Mouse (Mus musculus) heart, postnatal 0 days (tissue): ENCODE results near the gene Agtr1a. TPM values are rescaled to one million over a fixed set of nuclear protein-coding genes. Genes with fewer than 3 reads are reported as not detected.

Source experiments
- ATAC-seq: fragments of 200-750 bp; cut with Nextera tagmentation; 2 replicates; pipeline ENCODE4 v1.8.0; 2017; ENCODE audit warnings: low read depth, moderate number of reproducible peaks, moderate library complexity; ENCODE audit not compliant: insufficient read depth
- DNase-seq: peaks from one replicate; pipeline ENCODE4 v3.0.0-alpha.2; 2016; ENCODE audit warnings: low spot score
- H3K27ac ChIP-seq: fragments of 300-500 bp; sonication (generic); 2 replicates; pipeline ENCODE4 v1.5.1; 2014; ENCODE audit warnings: low read depth, mild to moderate bottlenecking
- H3K27me3 ChIP-seq: fragments of 300-500 bp; sonication (generic); 2 replicates; pipeline ENCODE4 v1.6.1; 2014; ENCODE audit warnings: low read length, mixed read lengths; ENCODE audit not compliant: control insufficient read depth, insufficient read depth
- H3K36me3 ChIP-seq: fragments of 300-500 bp; sonication (generic); replicated peaks from 2 replicates; pipeline ENCODE4 v1.6.1; 2014; ENCODE audit warnings: low read length, mixed read lengths; ENCODE audit not compliant: control insufficient read depth, insufficient read depth
- H3K4me1 ChIP-seq: fragments of 300-500 bp; sonication (generic); 2 replicates; pipeline ENCODE4 v1.6.1; 2014; ENCODE audit warnings: antibody characterized with exemption; ENCODE audit not compliant: control insufficient read depth, insufficient read depth
- H3K4me2 ChIP-seq: fragments of 300-500 bp; sonication (generic); 2 replicates; pipeline ENCODE4 v1.6.1; 2014; ENCODE audit warnings: low read depth, mild to moderate bottlenecking, low read length, moderate library complexity
- H3K4me3 ChIP-seq: fragments of 300-500 bp; sonication (generic); 2 replicates; pipeline ENCODE4 v1.5.1; 2014; ENCODE audit warnings: low read depth, low read length
- H3K9ac ChIP-seq: fragments of 300-500 bp; sonication (generic); replicated peaks from 2 replicates; pipeline ENCODE4 v1.6.1; 2014; ENCODE audit warnings: low read depth, low read length, mixed read lengths
- H3K9me3 ChIP-seq: fragments of 300-500 bp; sonication (generic); replicated peaks from 2 replicates; pipeline ENCODE4 v1.6.1; 2016; ENCODE audit warnings: low read length; ENCODE audit not compliant: control insufficient read depth
- CTCF ChIP-seq: IDR thresholded peaks from 2 replicates; pipeline ENCODE4 v1.5.1; 2016; ENCODE audit warnings: antibody characterized with exemption, control low read depth, low read depth
- EP300 ChIP-seq: IDR thresholded peaks from 2 replicates; pipeline ENCODE4 v1.6.1; 2016; ENCODE audit warnings: antibody characterized with exemption, low read depth
- WGBS: fragments of 180-500 bp; shearing (Covaris S2); extraction: QIAGEN DNeasy Blood & Tissue Kit; methylation state at CpG from one replicate; pipeline ENCODE4 v1.1.7; 2014; 5-methylcytosine and 5-hydroxymethylcytosine counted together
- polyA plus RNA-seq: library from polyadenylated mRNA; unstranded; fragments of >200 nt; fragmentation: Nextera tagmentation; extraction: Ambion mirVana; gene quantifications from 2 replicates; pipeline ENCODE4 v1.2.1, GENCODE M21; 2015
- total RNA-seq: library from RNA; depleted of rRNA; stranded (reverse); fragments of >200 nt; gene quantifications from 2 replicates; pipeline ENCODE4 v1.2.3, GENCODE M21; 2014; ENCODE audit warnings: low replicate concordance

Agtr1a gene
- total and polyA plus RNA-seq, 2 experiments from 2014 or later, result 23.5 to 25.9 TPM

DNA sequence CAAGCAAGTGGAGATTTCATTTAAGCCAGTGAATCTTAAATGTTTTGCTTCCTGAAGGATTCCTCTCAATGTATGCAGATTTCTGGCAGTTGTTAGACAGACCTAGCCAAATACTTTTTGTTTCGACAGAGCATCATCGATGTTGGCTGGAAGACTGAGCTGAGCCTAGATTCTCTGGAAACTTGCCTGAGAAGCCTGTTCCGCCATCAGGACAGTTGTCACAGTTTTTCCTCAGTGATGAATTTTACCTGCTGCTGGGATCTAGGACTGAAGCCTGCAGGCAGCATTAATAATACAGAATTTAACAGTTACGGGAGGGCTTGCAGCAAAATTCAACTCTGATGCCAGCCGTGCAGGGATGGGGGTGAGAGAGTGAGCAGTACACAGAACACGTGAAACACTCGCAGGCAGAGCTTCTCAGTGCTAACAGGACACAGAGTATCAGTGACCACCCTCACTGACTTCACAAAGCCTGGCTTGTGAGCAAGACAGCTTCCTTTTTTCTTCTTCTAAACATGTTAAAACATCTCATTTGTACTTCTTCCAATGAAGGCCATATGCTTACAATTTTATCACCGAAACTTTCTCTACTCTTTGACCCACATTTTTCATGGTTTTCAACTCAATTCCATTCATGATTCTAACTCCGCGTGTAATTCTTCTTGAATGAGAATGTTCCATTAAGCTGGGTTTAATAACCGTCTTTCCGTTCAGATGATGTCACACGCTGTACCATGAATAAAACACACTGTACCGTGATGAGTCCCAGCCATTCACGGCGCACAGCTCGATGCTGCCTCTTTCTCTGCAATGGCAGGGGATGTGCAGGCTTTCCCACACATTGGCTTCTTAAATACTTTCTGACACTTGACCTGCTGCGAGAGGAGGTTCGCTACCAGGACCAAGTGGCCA lies 6.0 kb downstream of the Agtr1a start:
- H3K27ac ChIP-seq, result peak overlapping the region; percentile 96; the same call in 1 of the 2 replicates
- ATAC-seq, result no peak
- no peak overlapping the region for H3K9ac ChIP-seq
- no peak overlapping the region for H3K4me2 ChIP-seq
- peaks cover 30% of the 10 kb centered on the region; the same call in 1 of the 2 replicates for H3K4me1 ChIP-seq
- peak; percentile 6 for DNase-seq
- no peaks in the 10 kb centered on the region for H3K9me3 ChIP-seq
- 75% methylated on average over 19 of the region's 19 CpGs for WGBS
- H3K36me3 ChIP-seq, result no peaks in the 10 kb centered on the region
- H3K4me3 ChIP-seq, result no peak overlapping the region
- no peaks in the 10 kb centered on the region for H3K27me3 ChIP-seq
- no peak for TF ChIP-seq EP300
- no peak for TF ChIP-seq CTCF

DNA sequence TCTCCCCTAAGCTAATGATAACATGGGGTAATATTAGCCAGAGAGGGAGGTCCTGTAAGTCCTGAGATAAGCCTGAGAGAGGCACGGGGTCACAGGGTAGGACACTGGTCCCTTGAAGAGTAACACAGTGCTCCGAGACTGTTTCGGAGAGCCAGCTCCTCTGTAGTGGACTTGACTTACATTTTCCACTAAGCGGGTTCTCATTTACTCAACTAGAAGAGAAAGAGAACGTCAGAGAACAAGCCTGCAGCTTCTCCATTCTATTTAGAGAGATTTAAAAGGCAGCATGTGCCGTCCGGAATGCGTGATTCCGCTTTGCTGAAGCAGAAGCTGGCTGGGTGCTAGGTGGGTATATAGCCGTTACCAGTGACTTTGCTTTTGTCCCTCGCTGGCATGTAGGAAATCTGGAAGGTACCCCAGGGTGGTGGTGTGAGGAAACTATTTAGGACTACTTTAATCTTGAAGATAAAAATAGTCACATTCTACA lies 9.2 kb downstream of the Agtr1a start:
- ATAC-seq (peak; percentile 91), DNase-seq (peak; percentile 71)
- H3K27ac ChIP-seq, result peak overlapping the region; percentile 96
- peaks cover 15% of the 10 kb centered on the region; the same call in 1 of the 2 replicates for H3K4me1 ChIP-seq
- H3K9me3 ChIP-seq, result no peaks in the 10 kb centered on the region
- WGBS, result 36% methylated on average over 11 of the region's 11 CpGs
- TF ChIP-seq EP300 (no peak), CTCF (no peak)
- no peaks in the 10 kb centered on the region for H3K27me3 ChIP-seq
- H3K4me2 ChIP-seq, result peak overlapping the region; percentile 45
- H3K4me3 ChIP-seq, result peak overlapping the region; percentile 37
- no peaks in the 10 kb centered on the region for H3K36me3 ChIP-seq
- peak overlapping the region; percentile 47; the same call in 1 of the 2 replicates for H3K9ac ChIP-seq

DNA sequence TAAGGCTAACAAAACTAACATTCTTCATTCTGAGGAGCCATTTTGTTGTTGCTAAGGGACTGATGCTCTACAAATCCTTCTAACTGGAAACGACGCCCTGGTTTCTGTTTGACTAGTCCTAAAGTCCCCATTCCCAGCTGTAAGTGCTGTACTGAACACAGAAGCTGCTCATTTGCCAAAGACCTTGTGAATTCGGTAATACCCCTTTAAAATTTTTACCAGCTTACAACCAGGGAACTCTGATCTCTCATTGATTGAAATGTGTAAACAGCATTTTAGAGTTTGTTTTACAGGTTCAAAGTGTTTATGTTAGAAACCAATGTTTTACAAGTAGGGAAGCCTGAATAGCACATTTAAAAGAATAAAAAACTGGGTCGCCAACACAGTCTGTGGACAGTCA lies 10.6 kb downstream of the Agtr1a start:
- TF ChIP-seq EP300 (no peak), CTCF (no peak)
- DNase-seq (no peak), ATAC-seq (no peak)
- Histone ChIP-seq H3K4me2 (0 out of 2 replicates have a peak overlapping the region, but pooled peaks have one; percentile 45), H3K36me3 (no peaks in the 10 kb centered on the region), H3K9ac (no peak overlapping the region), H3K27me3 (no peaks in the 10 kb centered on the region), H3K4me1 (peaks cover 15% of the 10 kb centered on the region; the same call in 1 of the 2 replicates), H3K9me3 (no peaks in the 10 kb centered on the region), H3K27ac (0 out of 2 replicates have a peak overlapping the region, but pooled peaks have one; percentile 96), H3K4me3 (no peak overlapping the region)
- WGBS, result 90% methylated on average over 4 of the region's 4 CpGs

DNA sequence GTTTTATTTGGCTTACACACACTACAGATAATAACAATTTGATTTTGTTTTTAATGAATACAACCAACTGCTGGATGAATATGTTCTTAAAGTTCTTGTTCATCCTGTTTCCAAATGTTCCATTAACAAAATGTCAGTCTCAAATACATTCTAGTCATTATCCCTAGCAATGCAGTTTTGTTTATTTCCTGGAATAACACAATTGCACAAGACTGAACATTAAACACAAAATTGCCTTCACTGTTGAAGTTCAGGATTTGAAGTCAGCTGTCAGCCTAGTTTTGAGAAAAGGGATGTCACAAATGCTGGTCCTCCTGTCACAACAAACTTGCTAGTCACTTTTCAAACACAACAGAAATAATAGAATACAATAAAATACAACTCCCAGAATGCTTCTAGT lies 12.1 kb downstream of the Agtr1a start:
- Histone ChIP-seq H3K27ac (no peak overlapping the region), H3K4me2 (no peak overlapping the region), H3K9ac (no peak overlapping the region), H3K27me3 (no peaks in the 10 kb centered on the region), H3K4me1 (peaks cover 6% of the 10 kb centered on the region; the same call in 1 of the 2 replicates), H3K4me3 (no peak overlapping the region), H3K9me3 (no peaks in the 10 kb centered on the region), H3K36me3 (no peaks in the 10 kb centered on the region)
- TF ChIP-seq EP300 (no peak), CTCF (no peak)
- ATAC-seq (no peak), DNase-seq (no peak)

DNA sequence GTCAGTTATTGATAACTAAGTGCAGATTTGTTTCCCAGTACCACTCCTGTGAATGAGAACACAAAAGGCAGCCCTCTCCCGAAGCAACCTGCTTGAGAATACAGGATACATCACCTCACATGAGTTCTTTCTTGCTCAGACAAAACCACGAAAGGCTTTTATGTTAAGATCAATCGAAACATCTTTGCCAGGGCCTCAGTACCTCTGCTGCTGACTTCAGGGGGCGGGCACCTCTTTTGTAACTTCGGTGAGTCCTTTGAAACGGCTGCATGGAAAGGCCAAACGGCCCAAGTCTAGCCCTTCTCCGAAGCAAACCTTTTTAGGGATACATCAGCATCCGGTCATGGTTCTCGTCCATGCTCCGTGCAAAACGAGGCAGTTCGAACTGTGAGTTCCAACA lies 15.7 kb downstream of the Agtr1a start:
- Histone ChIP-seq H3K36me3 (no peaks in the 10 kb centered on the region), H3K4me2 (no peak overlapping the region), H3K4me3 (no peak overlapping the region), H3K9ac (no peak overlapping the region), H3K9me3 (no peaks in the 10 kb centered on the region), H3K4me1 (no peaks in the 10 kb centered on the region), H3K27me3 (no peaks in the 10 kb centered on the region), H3K27ac (no peak overlapping the region)
- DNase-seq (no peak), ATAC-seq (no peak)
- WGBS, result 82% methylated on average over 13 of the region's 13 CpGs
- TF ChIP-seq EP300 (no peak), CTCF (no peak)
